Mouse (Mus musculus) adrenal gland (tissue): ENCODE results near the gene Filip1.

Experiments
- intact Hi-C: fragments of 180-260 bp; cut with DNase I; formaldehyde crosslinking; loops from one replicate; pipeline ENCODE4 v1.15.1; 2025

The Filip1 gene

DNA sequence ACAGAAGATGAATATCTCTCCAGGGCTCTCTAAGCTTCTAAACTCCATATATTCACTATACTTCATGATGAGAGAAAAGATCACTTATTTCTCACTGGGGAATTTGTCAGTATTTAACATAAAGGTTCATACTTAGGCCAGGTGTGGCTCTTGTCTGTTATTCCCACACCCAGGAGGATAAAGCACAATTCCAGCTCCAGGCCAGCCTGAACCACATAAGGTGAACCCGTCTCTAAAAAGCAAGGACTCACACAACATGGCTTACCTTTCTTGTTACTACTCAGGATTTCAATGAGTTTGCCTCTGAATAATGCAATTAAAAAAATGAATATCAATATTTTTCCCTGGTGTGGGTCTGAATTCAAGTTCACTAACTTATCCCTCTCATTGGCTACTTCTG is 23.6 kb downstream of the Filip1 start:
- intact Hi-C loops: no loop called here

DNA sequence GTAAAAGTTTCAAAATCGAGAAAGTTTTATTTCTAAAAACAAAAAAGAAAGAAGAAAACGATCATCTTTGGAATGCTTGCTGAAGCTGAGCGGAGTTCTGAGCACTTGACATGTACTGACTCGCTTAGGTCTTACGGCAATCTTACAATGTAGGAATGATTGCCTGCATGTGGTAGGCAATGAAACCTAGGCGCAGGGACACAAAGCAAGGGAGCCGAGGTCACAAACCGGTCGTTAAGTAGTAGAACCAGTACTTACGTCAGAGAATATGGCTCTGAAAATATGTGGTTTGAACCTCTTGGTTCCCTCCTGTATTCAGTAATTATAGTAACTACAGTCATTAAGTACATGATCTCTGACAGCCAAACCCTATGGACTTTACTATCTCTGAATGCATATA is 29.4 kb downstream of the Filip1 start:
- intact Hi-C loops: no loop called here

DNA sequence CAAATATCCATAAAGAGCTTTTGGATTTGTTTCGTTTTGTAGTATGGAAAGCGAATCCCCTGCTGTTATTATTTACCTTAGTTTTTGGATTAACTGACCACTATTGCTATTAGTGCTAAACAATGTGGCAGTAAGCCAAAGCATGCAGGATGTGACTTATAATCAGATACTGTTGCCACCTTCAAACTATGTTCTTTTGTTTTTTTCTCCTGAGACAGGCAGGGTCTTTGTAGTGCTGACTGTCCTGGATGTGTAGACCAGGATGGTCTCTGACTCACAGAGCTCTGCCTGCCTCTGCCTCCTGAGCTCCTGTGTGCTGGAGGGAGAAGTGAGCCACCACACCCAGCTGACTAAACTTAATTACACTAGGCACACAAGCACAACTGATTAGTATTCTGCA is 33.4 kb downstream of the Filip1 start:
- intact Hi-C loops: loop anchor here (5.0 kb wide), 1 partner anchor 97 kb away; no protein-coding TSS in a partner anchor

DNA sequence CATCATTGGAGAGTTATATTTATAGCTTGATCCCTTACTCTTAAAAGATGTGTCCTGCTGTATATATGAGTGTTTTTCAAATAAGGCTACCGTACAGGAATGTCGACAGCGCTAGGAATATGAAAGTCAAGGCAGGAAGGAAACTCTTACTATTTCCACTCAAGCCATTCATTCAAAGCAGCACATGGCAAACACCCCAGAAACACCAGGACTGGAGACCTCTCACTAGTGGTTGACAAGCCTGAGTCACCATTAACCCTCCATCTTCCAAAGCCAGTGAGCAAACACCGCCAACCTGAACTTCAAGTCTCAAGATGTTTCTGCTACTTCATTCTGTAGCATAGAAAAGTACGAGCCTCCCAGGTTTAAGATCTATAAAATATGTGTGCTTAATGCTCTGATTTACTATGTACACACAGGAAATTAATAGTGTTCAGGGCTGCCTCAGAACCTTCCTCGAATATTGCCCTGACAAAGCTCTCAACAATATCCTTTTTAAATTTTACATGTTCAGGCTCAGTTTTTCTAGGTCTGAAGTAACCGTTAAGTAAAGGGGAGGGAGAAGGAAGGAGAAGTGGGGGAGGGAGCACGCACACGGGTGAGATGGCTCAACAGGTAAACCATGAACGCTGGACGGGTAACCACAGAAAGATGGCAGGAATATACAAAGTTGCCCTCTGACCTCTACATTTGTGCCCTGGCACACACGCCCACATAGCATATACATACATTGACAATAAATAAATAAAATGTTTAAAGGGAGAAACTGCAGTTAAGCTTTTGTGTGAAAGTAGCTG is 34.2 kb downstream of the Filip1 start:
- intact Hi-C loops: loop anchor here (5.0 kb wide), 1 partner anchor 96 kb away; no protein-coding TSS in a partner anchor

DNA sequence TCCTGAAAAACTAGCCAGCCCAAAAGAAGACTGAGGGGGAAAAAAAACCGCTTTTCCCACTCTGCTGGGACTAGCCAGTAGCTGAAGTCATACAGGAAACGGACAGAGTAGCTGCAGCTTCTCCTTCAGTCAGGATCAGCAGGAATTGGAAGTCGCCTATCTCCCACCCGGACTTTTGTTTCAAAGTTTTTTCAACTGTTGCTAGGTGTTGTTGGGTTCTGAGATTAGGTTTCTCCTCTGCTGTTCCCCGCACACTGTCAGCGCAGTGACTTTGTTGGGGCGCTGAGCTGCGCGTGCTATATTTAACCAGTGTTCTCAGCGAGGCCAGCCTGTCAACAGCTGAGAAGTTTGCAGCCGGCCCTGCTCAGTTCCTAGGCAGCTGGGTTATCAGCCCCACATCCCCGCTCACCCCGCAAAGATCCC is 35.1 kb downstream of the Filip1 start:
- intact Hi-C loops: loop anchor here (5.0 kb wide), 1 partner anchor 95 kb away; no protein-coding TSS in a partner anchor

DNA sequence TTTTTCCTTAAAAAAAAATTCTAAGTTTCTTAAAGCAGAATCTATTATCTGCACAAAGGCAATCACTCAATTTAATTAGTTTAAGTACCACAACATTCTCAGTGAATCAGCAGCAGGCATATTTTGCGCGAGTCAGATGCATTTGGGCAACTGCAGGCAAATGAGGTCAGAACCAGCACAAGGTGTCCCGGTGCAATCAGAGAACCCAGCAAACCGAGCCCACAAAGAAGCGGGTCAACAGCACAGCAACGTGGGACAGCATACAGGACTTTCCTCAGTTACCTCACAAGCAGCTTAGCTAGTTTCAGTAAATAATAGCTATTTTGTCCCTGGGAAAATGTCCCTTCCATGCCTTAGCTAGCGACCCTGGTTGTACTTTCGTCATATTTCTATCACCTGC is 35.9 kb downstream of the Filip1 start:
- intact Hi-C loops: loop anchor here (5.0 kb wide), 1 partner anchor 94 kb away; no protein-coding TSS in a partner anchor

DNA sequence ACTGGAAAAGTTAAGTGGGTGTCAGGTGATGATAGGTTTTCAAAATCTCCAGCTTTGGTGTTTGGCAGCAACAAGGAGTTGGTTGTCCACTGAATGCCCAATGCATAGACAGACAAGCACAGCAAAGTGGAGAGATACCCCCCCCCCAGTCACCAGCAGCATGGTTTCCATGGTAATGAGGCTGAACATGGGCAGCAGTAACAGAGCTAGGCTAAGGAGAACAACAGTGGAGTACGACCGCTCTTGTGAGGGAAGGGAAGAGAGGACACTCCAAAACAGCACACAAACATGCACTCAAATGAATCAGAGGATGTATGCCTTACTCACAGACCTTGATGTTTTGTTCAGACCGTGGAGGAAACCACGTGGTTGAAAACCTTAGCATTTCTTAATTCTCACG is 37.5 kb downstream of the Filip1 start:
- intact Hi-C loops: loop anchor here (5.0 kb wide), 1 partner anchor 93 kb away; no protein-coding TSS in a partner anchor

DNA sequence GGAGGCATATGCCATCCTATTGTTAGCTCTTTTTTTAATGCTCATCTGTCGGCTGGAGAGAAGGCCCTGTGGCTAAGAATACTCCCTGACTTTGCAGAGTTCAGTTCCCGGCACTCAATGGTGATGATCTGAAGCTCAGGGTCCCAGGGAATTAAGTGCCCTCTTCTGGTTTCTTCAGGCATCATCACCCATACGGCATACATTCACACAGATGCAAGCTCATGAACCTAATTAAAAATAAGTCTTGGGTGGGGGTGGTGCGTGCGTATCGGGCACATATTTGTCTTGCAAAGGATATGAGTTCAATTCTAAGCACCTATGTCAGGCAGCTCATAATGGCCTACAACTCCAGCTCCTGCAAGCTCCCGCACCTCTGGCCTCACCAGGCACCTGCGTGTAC is 39.1 kb downstream of the Filip1 start:
- intact Hi-C loops: no loop called here

DNA sequence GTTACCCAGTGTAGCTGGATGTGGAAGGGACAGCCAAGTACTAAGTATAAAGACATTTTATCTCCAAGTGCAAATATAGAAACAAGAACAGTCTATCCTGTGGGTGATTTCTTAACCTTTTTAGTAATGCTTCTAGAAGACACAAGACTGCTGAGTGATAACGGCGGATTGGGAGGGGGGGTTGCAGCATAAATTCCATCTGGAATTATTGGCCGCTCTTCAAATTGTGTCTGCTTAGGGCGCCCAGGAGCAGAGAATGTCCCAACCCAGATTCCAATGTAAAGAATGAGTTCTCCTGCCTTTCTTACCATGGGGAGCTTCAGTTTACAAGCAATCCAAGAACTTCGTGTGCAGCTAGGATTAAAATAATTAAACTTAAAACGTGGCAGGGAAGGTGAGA is 39.9 kb downstream of the Filip1 start:
- intact Hi-C loops: no loop called here

DNA sequence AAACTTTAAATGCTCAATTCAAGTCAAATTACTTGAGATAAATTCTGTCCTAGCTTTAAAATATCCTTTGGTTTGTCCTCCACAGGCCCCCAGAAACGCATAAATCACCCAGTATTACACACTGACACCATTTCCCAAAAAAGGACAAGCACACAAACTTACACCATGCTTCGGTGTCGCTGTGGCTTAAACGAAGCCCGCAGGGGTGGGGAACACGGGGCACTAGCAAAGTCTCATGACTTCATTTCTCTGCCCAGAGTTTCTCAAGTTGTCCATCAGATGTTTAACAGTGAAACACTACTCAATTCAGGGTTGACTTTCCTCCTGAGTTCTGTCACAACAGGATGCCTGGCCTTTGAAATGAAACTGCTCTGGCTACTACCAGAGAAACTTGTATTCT is 41.0 kb downstream of the Filip1 start:
- intact Hi-C loops: no loop called here

DNA sequence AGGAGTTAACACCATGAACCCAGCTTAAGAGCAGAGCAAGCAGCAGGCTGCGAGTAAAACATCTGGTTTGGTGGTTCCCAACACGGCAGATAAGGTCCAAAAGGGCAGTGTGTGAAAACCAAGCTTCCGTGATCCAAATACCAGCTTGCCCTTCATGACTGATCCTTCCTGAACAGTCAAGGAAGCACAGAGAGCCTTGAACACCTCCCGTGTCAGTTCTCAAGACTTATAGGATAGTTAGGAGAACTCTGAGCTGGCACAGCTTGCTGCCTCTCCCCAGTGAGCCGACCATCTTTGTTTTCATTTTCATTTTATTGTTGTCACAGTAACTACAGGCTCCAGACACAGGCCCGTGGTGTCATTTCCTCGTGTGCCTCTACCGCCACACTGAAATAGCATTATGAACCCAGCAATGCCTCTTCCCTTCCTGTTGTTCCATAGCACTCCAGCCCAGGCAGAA is 42.0 kb downstream of the Filip1 start:
- intact Hi-C loops: no loop called here

DNA sequence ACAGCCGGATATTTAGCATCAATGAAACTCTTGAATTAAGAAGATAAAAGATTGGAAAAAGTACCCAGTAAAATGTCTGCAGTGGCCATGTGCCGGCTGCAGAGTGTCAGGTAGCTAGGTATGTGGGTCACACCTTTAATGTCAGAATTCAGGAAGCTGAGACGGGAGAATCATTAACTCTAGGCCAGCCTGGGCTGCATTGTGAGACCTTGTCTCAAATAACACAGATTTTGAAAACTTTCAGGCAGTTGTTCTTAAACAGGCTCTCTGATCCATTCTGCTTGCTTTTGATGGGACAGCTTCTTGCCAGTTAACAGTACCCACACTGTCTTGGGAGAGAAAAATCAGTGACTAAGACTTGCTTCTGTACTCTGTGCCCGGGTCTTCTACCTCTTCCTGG is 43.1 kb downstream of the Filip1 start:
- intact Hi-C loops: no loop called here

DNA sequence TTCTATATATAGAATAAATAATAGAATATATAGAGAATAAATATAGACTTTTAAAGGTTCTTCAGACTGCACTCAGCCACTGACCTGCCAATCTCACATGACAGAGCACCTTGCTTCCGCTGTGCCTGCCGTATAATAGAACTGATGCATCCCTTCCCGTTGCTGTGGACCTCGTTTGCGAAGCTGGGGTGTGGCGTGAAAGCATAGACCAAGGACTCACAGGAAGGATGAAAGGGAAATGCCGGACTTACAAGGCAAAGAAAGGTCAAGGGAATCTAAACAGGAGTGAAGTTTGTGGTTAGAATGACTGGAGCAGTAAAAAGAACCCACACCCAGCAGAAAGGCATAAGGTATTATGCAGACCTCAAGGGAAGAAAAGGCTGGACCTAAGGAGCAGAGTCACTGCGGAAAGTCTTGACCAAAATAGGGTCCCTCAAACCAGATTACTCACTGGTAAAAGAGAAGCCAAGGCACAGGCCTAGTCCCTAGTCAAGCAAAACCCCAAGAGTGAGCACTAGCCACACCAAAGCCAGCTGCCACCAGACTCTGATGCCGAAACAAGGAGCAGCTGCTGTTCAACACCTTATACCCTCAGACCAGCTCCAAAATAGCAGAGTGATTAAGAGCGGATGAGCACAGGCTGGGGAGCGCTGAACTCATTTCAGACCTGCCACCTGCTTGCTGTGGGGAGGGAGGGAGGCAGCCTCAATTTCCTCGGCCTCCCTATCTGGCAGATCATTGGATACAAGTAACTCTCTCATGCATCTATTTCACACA is 45.8 kb downstream of the Filip1 start:
- intact Hi-C loops: no loop called here

DNA sequence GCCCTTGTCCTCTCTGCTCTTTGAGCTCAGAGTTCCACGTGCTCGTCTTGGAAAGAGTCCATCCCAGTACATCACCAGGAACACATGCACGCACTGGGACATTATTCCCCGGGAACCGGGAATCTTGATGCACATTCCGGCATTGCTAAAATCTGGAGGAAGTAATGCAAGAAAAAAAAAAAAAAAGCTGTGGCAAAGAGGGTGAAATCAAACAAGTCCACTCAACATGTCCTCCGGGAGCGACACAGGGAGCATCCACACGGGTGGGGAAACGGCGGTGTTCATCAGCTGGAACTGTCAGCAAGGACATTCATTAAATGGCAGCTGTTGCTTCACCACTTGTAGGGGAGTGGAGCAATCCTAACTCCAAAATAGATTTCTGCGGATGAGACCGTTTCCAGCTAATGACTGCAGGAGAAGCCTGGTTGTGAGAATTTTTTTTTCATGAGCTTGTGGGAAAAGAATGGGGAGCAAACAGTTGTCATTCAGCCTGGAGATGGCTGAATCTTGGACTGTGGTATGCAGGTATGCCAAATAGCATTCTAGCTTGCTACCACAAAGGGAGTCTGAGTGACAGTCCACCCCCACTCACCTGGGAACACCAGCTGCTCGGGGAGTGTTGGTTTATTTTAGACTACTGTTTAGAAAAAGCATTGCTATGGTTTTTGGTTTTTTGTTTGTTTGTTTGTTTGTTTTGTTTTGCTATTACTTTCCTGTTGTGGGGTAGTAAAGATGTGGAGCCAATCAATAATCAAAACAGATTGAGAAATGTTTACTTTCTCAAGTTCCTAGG is 46.9 kb downstream of the Filip1 start:
- intact Hi-C loops: no loop called here

DNA sequence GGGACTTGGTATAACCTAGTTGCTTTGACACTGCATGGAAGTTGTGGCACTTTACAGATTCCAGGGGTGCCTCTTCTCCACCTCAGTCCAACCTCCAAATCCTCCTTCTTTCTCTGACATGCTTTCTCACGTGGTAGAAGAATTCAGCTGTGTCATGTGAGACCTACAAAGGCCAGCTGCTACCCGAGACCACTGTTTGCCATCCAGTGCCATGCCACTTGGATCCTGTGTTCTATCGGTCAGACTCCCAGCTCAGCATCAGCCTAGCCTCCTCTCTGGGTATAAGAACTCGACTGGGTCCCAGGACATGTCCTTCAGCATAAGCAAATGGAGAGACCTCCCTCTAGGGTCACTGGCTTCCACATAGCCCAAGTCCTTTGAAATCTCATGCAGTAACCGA is 47.6 kb downstream of the Filip1 start:
- intact Hi-C loops: no loop called here

DNA sequence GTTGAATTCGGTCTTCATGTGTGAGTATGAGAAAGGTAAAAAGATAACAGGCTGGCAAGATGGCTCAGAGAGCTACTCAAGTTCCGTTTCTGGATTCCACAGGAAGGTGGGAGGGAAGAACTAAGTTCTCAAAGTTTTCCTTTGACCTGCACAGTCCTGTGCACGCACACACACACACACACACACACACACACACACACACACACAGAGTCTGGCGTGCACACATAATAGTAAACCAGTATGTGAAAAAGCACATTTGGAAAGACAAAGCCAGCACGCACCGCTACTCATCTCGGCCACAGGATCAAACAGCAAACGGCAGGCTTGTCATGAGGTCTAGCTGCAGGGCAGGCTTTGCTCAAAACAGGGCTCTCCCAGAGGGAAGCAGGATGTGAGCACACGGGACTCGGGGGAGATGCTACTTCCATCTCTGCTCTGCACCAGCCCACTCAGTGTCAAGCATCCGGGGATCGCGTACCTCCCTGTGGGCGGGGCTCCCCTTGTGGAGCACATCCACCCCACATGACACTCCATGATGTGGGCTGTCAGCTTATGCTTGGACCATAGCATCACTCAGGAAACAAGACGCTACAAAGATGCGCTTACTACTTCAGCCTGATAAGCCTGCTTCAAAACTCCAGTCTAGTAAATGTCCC is 50.9 kb downstream of the Filip1 start:
- intact Hi-C loops: no loop called here

DNA sequence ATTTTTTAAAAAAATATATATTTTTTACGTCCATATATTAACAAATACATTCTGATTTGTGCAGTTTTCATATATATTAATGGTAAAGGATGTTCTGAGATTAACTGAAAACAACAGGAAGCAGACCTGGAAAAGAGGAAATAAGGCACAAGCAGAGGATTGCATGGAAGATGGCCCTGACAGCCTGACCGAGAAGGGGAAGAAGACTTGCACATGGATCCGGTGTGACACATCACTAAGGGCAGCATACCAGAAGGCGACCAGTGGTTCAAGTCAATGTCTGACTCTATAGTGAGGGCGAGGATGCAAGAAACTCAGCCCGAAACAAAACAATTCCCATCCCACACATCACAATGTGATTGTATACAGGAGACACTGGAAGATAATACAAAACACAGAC is 52.2 kb downstream of the Filip1 start:
- intact Hi-C loops: no loop called here

DNA sequence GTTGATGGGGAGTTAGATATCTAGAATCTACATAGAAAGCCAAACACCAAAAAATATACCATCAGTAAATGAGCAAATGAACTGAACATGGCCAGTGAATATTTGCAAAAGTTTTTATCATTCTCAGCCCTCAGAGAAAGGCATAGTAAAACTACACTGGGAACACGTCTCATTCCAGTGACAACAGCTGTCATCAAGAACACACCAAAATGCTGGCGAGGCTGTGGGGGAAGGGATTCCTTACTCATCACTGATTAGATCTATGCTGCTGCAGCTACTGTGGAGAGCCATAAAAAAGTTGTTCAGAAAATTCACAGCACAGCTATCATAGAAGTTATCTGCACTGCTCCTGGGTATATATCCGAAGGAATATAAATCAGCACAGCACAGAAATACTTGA is 54.3 kb downstream of the Filip1 start:
- intact Hi-C loops: no loop called here

DNA sequence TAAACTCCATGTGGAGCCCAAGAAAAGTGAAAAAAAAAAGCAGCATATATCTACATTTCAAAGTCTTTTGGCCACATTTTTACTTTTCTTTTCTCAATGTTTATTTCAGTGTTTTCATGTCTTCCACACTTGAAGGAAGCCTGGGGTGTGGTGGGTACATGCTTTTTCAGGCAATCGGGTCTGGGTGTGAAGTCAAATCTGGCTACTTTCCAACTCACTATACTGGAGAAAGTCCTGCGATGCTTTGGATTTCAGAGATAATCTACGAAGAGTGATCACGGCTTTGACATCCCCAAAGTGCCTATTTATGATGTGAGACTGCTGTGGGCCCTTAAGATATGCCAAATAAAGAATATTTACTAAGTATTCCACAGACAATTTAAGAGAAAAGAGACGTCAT is 57.7 kb downstream of the Filip1 start:
- intact Hi-C loops: no loop called here

DNA sequence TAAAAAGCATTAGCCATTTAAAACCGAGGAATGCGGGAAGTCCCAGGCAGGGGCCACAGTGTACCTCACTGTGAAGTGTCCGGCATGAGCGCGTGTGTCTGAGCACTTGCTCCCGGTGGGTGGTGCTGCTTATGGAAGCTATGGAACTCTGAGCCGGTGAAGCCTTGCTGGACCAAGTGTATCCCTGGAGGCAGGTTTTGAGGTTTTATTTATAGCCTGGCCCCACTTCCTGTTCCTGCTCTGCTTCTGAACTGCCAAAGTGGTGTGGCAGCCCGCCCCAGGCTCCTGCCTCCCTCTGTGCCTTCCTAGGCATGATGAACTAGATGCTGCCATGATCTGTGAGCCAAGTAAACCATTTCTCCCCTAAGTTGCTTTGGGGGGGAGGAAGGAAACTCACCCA is 60.7 kb downstream of the Filip1 start:
- intact Hi-C loops: no loop called here

DNA sequence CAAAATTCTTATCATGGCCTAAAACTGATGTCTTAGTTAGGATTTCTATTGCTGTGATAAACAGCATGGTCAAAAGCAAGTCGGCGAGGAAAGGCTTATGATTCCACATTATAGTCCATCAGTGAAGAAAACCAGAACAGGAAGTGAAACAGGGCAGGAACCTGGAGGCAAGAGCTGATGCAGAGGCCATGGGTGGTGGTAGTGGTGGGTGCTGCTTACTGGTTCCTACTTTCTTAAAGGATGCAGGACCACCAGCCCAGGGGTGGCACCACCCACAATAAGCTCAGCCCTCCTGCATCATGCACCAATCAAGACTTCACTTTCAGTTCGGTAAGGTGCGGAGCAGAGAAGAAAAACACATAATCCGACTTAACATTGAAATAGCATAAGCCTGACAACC is 61.3 kb downstream of the Filip1 start:
- intact Hi-C loops: no loop called here
